Mouse (Mus musculus): ENCODE results near the gene Tex28. TPM values are rescaled to one million over a fixed set of nuclear protein-coding genes. Genes with fewer than 3 reads are reported as not detected.

The Tex28 gene
- not detected in 2 replicates for polyA plus RNA-seq (2021; fragmentation: Nextera tagmentation)
- long read RNA-seq, experiment 1 = 0 reads
- long read RNA-seq, experiment 2 = 0 reads

GRCm38 (mm10) chrX:74167738-74168137 lies at the start of gene Tex28:
Gene Tex28 (minus strand): TSS chrX:74167838.

DNA sequence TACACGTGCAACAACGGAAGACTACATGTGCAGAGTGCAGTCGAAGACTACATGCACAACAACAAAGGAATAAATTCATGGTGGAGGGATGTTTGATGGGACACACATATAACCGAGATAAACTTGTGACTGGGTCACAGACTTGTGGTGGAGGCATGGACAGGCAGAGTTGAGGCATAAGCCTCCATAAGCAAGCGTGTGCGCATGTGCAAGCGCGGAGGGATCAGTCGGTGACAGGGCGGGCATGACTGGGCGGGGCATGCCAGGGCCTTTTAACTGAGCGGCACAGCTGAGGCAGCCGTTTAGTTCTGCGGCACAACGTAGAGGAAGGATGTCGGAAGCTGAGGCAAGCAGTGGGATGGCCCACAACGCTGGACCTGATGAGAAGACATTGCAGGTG lies 9.3 kb upstream of the Tex28 start, which contains the start of gene Tktl1:
Gene Tktl1 (plus strand): TSS at position 301 of the 400 bp plus-strand sequence.

DNA sequence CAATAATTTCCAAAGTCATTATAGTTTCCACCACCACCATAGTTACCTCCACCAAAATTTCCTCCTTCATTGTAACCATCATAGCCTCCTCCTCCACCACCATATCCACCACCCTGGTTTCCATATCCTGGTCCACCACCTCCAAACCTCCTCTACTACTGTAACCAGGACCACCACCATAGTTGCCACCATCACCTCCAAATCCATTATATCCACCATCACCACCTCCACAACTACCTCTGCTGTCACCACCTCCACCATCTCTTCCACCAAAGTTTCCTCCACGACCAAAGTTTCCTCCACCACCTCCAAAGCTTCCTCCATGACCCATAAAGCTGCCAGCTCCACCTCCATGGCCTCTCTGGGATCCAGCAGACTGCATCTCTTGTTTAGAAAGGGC lies 32.4 kb downstream of the Tex28 start, which contains the start of gene Mecp2:
Gene Mecp2 (minus strand): TSS at position 101 of the 400 bp plus-strand sequence.

GRCm38 (mm10) chrX:74127164-74127563 lies 40.5 kb downstream of the Tex28 start, which contains the start of gene Opn1mw:
Gene Opn1mw (plus strand): TSS chrX:74127464.

Other genes with a start within 250 kb of the Tex28 start
- gene Arhgap4, start 246.0 kb downstream of the Tex28 start, polyA plus RNA-seq (2021; fragmentation: Nextera tagmentation) = 0.51 and 0.67 TPM in 2 replicates
- 98.4 and 109 TPM in 2 replicates for gene Naa10, start 245.9 kb downstream of the Tex28 start, polyA plus RNA-seq (2021; fragmentation: Nextera tagmentation)
- 9.4 and 10.0 TPM in 2 replicates for gene Renbp, start 237.0 kb downstream of the Tex28 start, polyA plus RNA-seq (2021; fragmentation: Nextera tagmentation)
- 20.0 and 21.0 TPM in 2 replicates for gene Hcfc1, start 201.5 kb downstream of the Tex28 start, polyA plus RNA-seq (2021; fragmentation: Nextera tagmentation)
- gene Irak1, start 143.9 kb downstream of the Tex28 start, polyA plus RNA-seq (2021; fragmentation: Nextera tagmentation) = 4.4 and 5.3 TPM in 2 replicates
- gene Opn1mw, start 40.4 kb downstream of the Tex28 start, polyA plus RNA-seq (2021; fragmentation: Nextera tagmentation) = 0.41 and 0.55 TPM in 2 replicates
- gene Mecp2, start 32.5 kb downstream of the Tex28 start, polyA plus RNA-seq (2021; fragmentation: Nextera tagmentation) = 6.5 and 6.8 TPM in 2 replicates
- gene Tktl1, start 9.4 kb upstream of the Tex28 start, polyA plus RNA-seq (2021; fragmentation: Nextera tagmentation) = not detected in 2 replicates
- 2.1 and 4.3 TPM in 2 replicates for gene Flna, start 82.0 kb upstream of the Tex28 start, polyA plus RNA-seq (2021; fragmentation: Nextera tagmentation)
- 7.1 and 8.8 TPM in 2 replicates for gene Emd, start 86.8 kb upstream of the Tex28 start, polyA plus RNA-seq (2021; fragmentation: Nextera tagmentation)
- gene Rpl10, start 103.0 kb upstream of the Tex28 start, polyA plus RNA-seq (2021; fragmentation: Nextera tagmentation) = 1,201 and 1,311 TPM in 2 replicates
- gene Taz, start 114.1 kb upstream of the Tex28 start, polyA plus RNA-seq (2021; fragmentation: Nextera tagmentation) = 29.8 and 29.9 TPM in 2 replicates
- gene Dnase1l1, start 114.5 kb upstream of the Tex28 start, polyA plus RNA-seq (2021; fragmentation: Nextera tagmentation) = 1.7 and 2.5 TPM in 2 replicates
- 140 and 145 TPM in 2 replicates for gene Atp6ap1, start 129.3 kb upstream of the Tex28 start, polyA plus RNA-seq (2021; fragmentation: Nextera tagmentation)
- gene Gdi1, start 137.2 kb upstream of the Tex28 start, polyA plus RNA-seq (2021; fragmentation: Nextera tagmentation) = 178 and 191 TPM in 2 replicates
- gene Fam50a, start 145.2 kb upstream of the Tex28 start, polyA plus RNA-seq (2021; fragmentation: Nextera tagmentation) = 23.2 and 25.5 TPM in 2 replicates
- gene Plxna3, start 161.2 kb upstream of the Tex28 start, polyA plus RNA-seq (2021; fragmentation: Nextera tagmentation) = 1.3 and 1.4 TPM in 2 replicates
- gene Lage3, start 185.8 kb upstream of the Tex28 start, polyA plus RNA-seq (2021; fragmentation: Nextera tagmentation) = 44.3 and 46.1 TPM in 2 replicates
- 95.4 and 96.6 TPM in 2 replicates for gene Ubl4a, start 205.4 kb upstream of the Tex28 start, polyA plus RNA-seq (2021; fragmentation: Nextera tagmentation)
- gene Slc10a3, start 205.5 kb upstream of the Tex28 start, polyA plus RNA-seq (2021; fragmentation: Nextera tagmentation) = 4.0 and 4.5 TPM in 2 replicates
- 20.2 and 22.8 TPM in 2 replicates for gene Fam3a, start 225.4 kb upstream of the Tex28 start, polyA plus RNA-seq (2021; fragmentation: Nextera tagmentation)
- gene Ikbkg, start 225.5 kb upstream of the Tex28 start, polyA plus RNA-seq (2021; fragmentation: Nextera tagmentation) = 7.0 and 9.0 TPM in 2 replicates